Mouse (Mus musculus) midbrain, embryonic 16.5 days (tissue): ENCODE results near the gene Scnm1. TPM values are rescaled to one million over a fixed set of nuclear protein-coding genes. Genes with fewer than 3 reads are reported as not detected.

ENCODE experiments used
- ATAC-seq: fragments of 200-750 bp; cut with Nextera tagmentation; 2 replicates; pipeline ENCODE4 v1.8.0; 2017; ENCODE audit warnings: moderate TSS enrichment
- H3K27ac ChIP-seq: fragments of 300-500 bp; sonication (generic); 2 replicates; pipeline ENCODE4 v1.5.1; 2014; ENCODE audit warnings: mild to moderate bottlenecking, low read length, mixed read lengths
- H3K27me3 ChIP-seq: fragments of 300-500 bp; sonication (generic); 2 replicates; pipeline ENCODE4 v1.6.1; 2014; ENCODE audit warnings: low read depth, low read length, mixed read lengths; ENCODE audit not compliant: control insufficient read depth, insufficient read depth
- H3K36me3 ChIP-seq: fragments of 300-500 bp; sonication (generic); 2 replicates; pipeline ENCODE4 v1.6.1; 2014; ENCODE audit warnings: mild to moderate bottlenecking, low read length, moderate library complexity, mixed read lengths; ENCODE audit not compliant: control insufficient read depth, insufficient read depth
- H3K4me1 ChIP-seq: fragments of 300-500 bp; sonication (generic); 2 replicates; pipeline ENCODE4 v1.6.1; 2014; ENCODE audit warnings: mild to moderate bottlenecking, low read length, mixed read lengths; ENCODE audit not compliant: control insufficient read depth, insufficient read depth
- H3K4me2 ChIP-seq: fragments of 300-500 bp; sonication (generic); 2 replicates; pipeline ENCODE4 v1.6.1; 2014; ENCODE audit warnings: mild to moderate bottlenecking, low read length, mixed read lengths
- H3K4me3 ChIP-seq: fragments of 300-500 bp; sonication (generic); 2 replicates; pipeline ENCODE4 v1.5.1; 2014; ENCODE audit warnings: low read depth, mild to moderate bottlenecking, low read length, moderate library complexity, mixed read lengths
- H3K9ac ChIP-seq: fragments of 300-500 bp; sonication (generic); 2 replicates; pipeline ENCODE4 v1.6.1; 2014; ENCODE audit warnings: low read depth, low read length, mixed read lengths
- H3K9me3 ChIP-seq: fragments of 300-500 bp; sonication (generic); replicated peaks from 2 replicates; pipeline ENCODE4 v1.6.1; 2014; ENCODE audit warnings: mild to moderate bottlenecking, low read length, mixed read lengths; ENCODE audit not compliant: control insufficient read depth, poor library complexity, severe bottlenecking
- WGBS: fragments of 180-500 bp; shearing (Covaris S2); extraction: QIAGEN DNeasy Blood & Tissue Kit; methylation state at CpG from one replicate; pipeline ENCODE4 v1.1.7; 2014; 5-methylcytosine and 5-hydroxymethylcytosine counted together
- polyA plus RNA-seq: library from polyadenylated mRNA; unstranded; fragments of >200 nt; fragmentation: Nextera tagmentation; extraction: Ambion mirVana; gene quantifications from 2 replicates; pipeline ENCODE4 v1.2.1, GENCODE M21; 2015

Gene Scnm1
- polyA plus RNA-seq, 1 experiment from 2014 or later: 79.5 TPM

- peak overlapping the region; percentile 75 for H3K9ac ChIP-seq
- H3K4me1 ChIP-seq: peaks cover 28% of the 10 kb centered on the region
- peaks cover 7% of the 10 kb centered on the region for H3K36me3 ChIP-seq
- H3K27ac ChIP-seq: peak overlapping the region; percentile 88
- no peaks in the 10 kb centered on the region for H3K9me3 ChIP-seq
- peak overlapping the region; percentile 81 for H3K4me2 ChIP-seq
- peak; percentile 31 for ATAC-seq
- WGBS: under 1% methylated on average over 30 of the region's 30 CpGs
- no peaks in the 10 kb centered on the region for H3K27me3 ChIP-seq
- peak overlapping the region; percentile 91 for H3K4me3 ChIP-seq
Measured at GRCm38 (mm10) chr3:95161041-95161551, 27.3 kb upstream of the Scnm1 start.

GRCm38 (mm10) chr3:95159987-95160963 is 26.5 kb upstream of the Scnm1 start, which contains the start of gene Sema6c:
Gene Sema6c, plus strand, starts transcription at chr3:95160457.
- Histone ChIP-seq H3K9ac (peak within 1 kb of the TSS; percentile 75), H3K4me1 (peaks cover 28% of the 10 kb centered on the region), H3K27ac (peak within 1 kb of the TSS; percentile 88), H3K9me3 (no peaks in the 10 kb centered on the region), H3K4me3 (peak within 1 kb of the TSS; percentile 91), H3K36me3 (peaks cover 4% of the 10 kb centered on the region; the same call in 1 of the 2 replicates), H3K27me3 (no peaks in the 10 kb centered on the region), H3K4me2 (peak within 1 kb of the TSS; percentile 81)
- WGBS: under 1% methylated on average over 66 of the region's 66 CpGs
- ATAC-seq: peak; percentile 98

DNA sequence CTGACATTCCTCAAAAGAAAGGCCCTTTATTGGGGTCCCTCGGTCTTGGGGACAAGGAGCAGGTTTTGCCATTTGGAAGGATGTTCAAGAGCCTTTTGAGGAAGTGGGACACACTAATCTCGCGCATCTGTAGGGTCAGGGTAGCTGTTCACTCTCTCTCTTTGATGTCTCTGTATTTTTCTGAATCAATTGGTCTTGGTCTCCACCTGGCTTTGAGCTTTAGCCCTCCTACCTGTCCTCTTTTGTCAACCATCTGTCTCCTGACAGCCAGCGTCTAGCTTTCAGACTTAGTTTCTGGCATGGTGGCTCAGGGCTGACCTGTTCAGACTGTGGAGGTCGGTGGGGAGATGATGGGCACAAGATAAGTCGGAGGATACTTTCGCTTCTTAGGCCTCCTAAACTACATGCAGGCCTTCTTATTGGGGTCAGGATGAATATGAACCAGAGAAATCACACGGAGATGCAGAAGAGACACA is 25.7 kb upstream of the Scnm1 start:
- Histone ChIP-seq H3K9me3 (no peaks in the 10 kb centered on the region), H3K4me3 (peak overlapping the region; percentile 91), H3K36me3 (peaks cover under 1% of the 10 kb centered on the region; the same call in 1 of the 2 replicates), H3K27ac (peak overlapping the region; percentile 88), H3K9ac (peak overlapping the region; percentile 47), H3K4me2 (peak overlapping the region; percentile 57), H3K27me3 (no peaks in the 10 kb centered on the region), H3K4me1 (peaks cover 28% of the 10 kb centered on the region)
- WGBS: 9% methylated on average over 8 of the region's 8 CpGs
- no peak for ATAC-seq

DNA sequence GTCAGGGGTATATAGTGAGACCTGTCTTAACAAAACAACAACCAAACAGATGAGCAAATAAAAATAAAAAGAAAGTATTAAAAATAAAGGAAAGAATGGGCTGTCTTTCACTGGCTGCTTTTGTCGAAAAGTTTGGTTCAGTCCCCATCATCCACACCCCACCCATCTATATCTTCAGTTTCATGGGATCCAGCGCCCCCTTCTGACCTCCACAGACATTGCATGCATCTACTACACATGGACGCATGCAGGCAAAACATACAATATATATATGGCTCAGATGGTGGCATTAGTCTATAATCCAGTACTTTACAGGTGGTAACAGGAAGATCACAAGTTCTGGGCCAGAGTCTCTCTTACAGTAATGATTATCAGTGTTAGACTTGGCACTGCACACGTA is 20.1 kb upstream of the Scnm1 start:
- no peaks in the 10 kb centered on the region for H3K27me3 ChIP-seq
- no peaks in the 10 kb centered on the region for H3K4me1 ChIP-seq
- 55% methylated on average over 4 of the region's 4 CpGs for WGBS
- H3K36me3 ChIP-seq: no peaks in the 10 kb centered on the region
- no peak overlapping the region for H3K4me2 ChIP-seq
- H3K9me3 ChIP-seq: no peaks in the 10 kb centered on the region
- H3K27ac ChIP-seq: no peak overlapping the region
- no peak overlapping the region for H3K4me3 ChIP-seq
- H3K9ac ChIP-seq: no peak overlapping the region
- ATAC-seq: no peak

GRCm38 (mm10) chr3:95147924-95148323 is 14.1 kb upstream of the Scnm1 start:
- 46% methylated on average over 3 of the region's 3 CpGs for WGBS

GRCm38 (mm10) chr3:95142617-95143011 is 8.8 kb upstream of the Scnm1 start:
- peaks cover 7% of the 10 kb centered on the region; the same call in 1 of the 2 replicates for H3K36me3 ChIP-seq
- H3K4me1 ChIP-seq: no peaks in the 10 kb centered on the region
- H3K27me3 ChIP-seq: no peaks in the 10 kb centered on the region
- H3K9me3 ChIP-seq: no peaks in the 10 kb centered on the region
- WGBS: 7% methylated on average over 5 of the region's 5 CpGs
- no peak overlapping the region for H3K4me2 ChIP-seq
- no peak overlapping the region for H3K9ac ChIP-seq
- no peak overlapping the region for H3K4me3 ChIP-seq
- ATAC-seq: peak; percentile 61
- H3K27ac ChIP-seq: no peak overlapping the region

More at GRCm38 (mm10) chr3:95147924-95148323, 14.1 kb upstream of the Scnm1 start:
- H3K36me3 ChIP-seq: no peaks in the 10 kb centered on the region
- no peaks in the 10 kb centered on the region for H3K9me3 ChIP-seq
- no peak for ATAC-seq
- no peak overlapping the region for H3K9ac ChIP-seq
- no peak overlapping the region for H3K4me3 ChIP-seq
- H3K27me3 ChIP-seq: no peaks in the 10 kb centered on the region
- no peak overlapping the region for H3K27ac ChIP-seq
- no peak overlapping the region for H3K4me2 ChIP-seq
- H3K4me1 ChIP-seq: no peaks in the 10 kb centered on the region

GRCm38 (mm10) chr3:95141952-95142616 is 8.3 kb upstream of the Scnm1 start, which contains the start of gene Tnfaip8l2:
Gene Tnfaip8l2, minus strand, starts transcription at chr3:95142360.
- Histone ChIP-seq H3K9ac (no peak within 1 kb of the TSS), H3K4me3 (no peak within 1 kb of the TSS), H3K36me3 (peaks cover 7% of the 10 kb centered on the region; the same call in 1 of the 2 replicates), H3K27me3 (no peaks in the 10 kb centered on the region), H3K9me3 (no peaks in the 10 kb centered on the region), H3K4me2 (no peak within 1 kb of the TSS), H3K4me1 (no peaks in the 10 kb centered on the region), H3K27ac (no peak within 1 kb of the TSS)
- no peak for ATAC-seq
- 88% methylated on average over 10 of the region's 10 CpGs for WGBS

DNA sequence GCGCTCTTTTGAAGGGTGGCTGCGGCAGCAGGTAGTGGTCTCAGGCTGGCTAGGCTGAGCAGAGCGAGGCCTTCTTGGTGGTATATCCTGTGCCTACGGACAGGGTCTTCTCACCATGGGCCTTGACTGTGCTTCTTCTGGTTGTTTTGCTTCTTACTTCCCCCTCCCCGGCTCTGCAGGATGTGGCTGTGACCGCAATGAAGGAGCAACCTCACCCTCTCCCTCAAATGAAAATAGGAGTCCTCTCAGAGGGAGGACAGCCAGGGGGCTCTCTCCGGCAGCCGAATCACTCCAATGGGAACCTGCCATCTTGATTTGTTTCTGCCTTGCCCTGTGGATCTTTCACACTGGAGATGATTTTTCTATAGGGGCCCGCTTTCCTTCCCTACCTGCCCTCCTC is 7.7 kb upstream of the Scnm1 start:
- Histone ChIP-seq H3K27ac (no peak overlapping the region), H3K4me2 (no peak overlapping the region), H3K27me3 (no peaks in the 10 kb centered on the region), H3K4me1 (peaks cover 3% of the 10 kb centered on the region; the same call in 1 of the 2 replicates), H3K9ac (no peak overlapping the region), H3K36me3 (peaks cover 7% of the 10 kb centered on the region; the same call in 1 of the 2 replicates), H3K4me3 (no peak overlapping the region), H3K9me3 (no peaks in the 10 kb centered on the region)
- WGBS: 93% methylated on average over 9 of the region's 9 CpGs
- no peak for ATAC-seq
